Mouse (Mus musculus) megakaryocyte, embryonic 14.5 days (primary cell): Measurements from ENCODE around the gene A130010J15Rik. TPM values are rescaled to one million over a fixed set of nuclear protein-coding genes. Genes with fewer than 3 reads are reported as not detected.

ENCODE experiments used
- H3K27me3 ChIP-seq: replicated peaks from 2 replicates; pipeline ENCODE3; 2012; ENCODE audit warnings: inconsistent platforms
- H3K36me3 ChIP-seq: replicated peaks from 2 replicates; pipeline ENCODE3; 2012; ENCODE audit warnings: low read length, inconsistent platforms, mixed read lengths
- H3K4me1 ChIP-seq: 2 replicates; pipeline ENCODE4 v1.6.1; 2012; ENCODE audit warnings: inconsistent platforms
- H3K4me3 ChIP-seq: replicated peaks from 2 replicates; pipeline ENCODE3; 2012; ENCODE audit warnings: moderate library complexity, mild to moderate bottlenecking, inconsistent platforms
- H3K9me3 ChIP-seq: 2 replicates; pipeline ENCODE4 v1.6.1; 2012; ENCODE audit warnings: inconsistent platforms
- FLI1 ChIP-seq: IDR thresholded peaks from 2 replicates; pipeline ENCODE4 v1.6.1; 2012; ENCODE audit warnings: low read length, inconsistent platforms, mixed read lengths
- GATA1 ChIP-seq: IDR thresholded peaks from 3 replicates; pipeline ENCODE4 v1.6.1; 2012; ENCODE audit warnings: mixed read lengths, low read length, inconsistent platforms, borderline replicate concordance
- polyA plus RNA-seq: library from polyadenylated mRNA; stranded (reverse); fragments of >175 nt; gene quantifications from 2 replicates; pipeline ENCODE4 v1.2.3, GENCODE M21; 2012; ENCODE audit warnings: low replicate concordance; ENCODE audit not compliant: insufficient read depth

Gene A130010J15Rik
- polyA plus RNA-seq, 1 experiment = 1.5 TPM

DNA sequence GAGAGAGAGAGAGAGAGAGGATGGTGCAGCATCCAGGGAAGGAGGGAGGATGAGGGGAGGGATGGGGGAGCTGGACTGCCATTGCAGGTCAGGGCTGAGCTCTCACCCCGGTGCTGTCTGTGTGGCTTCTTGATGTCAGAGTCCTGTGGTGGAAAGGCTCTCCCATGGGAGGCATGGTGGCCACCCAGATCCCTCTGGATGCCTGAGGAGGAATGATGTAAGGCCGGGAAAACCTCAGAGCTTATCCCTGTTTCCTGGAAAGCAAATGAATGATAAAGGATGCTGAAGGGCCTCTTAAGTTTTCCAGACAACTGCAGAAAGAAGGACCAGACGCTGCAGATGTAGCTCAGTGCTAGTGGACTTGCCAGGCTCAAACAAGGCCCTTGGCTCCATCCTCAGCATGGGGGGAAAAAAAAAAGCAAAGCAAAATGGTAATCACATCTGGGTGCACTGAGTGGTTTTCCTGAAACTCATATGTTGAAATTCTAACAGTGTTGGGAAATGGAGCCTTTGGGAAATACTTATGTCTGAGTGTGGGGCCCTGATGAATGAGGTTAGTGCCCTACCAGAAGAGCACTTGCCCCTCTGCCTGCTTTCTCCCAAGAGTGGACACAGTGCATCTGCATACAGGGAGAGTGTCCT is 27.4 kb downstream of the A130010J15Rik start:
- Histone ChIP-seq H3K9me3 (no peaks in the 10 kb centered on the region), H3K4me3 (no peak overlapping the region), H3K36me3 (peaks cover 73% of the 10 kb centered on the region), H3K4me1 (peaks cover 91% of the 10 kb centered on the region), H3K27me3 (no peaks in the 10 kb centered on the region)
- TF ChIP-seq FLI1 (no peak), GATA1 (no peak)

DNA sequence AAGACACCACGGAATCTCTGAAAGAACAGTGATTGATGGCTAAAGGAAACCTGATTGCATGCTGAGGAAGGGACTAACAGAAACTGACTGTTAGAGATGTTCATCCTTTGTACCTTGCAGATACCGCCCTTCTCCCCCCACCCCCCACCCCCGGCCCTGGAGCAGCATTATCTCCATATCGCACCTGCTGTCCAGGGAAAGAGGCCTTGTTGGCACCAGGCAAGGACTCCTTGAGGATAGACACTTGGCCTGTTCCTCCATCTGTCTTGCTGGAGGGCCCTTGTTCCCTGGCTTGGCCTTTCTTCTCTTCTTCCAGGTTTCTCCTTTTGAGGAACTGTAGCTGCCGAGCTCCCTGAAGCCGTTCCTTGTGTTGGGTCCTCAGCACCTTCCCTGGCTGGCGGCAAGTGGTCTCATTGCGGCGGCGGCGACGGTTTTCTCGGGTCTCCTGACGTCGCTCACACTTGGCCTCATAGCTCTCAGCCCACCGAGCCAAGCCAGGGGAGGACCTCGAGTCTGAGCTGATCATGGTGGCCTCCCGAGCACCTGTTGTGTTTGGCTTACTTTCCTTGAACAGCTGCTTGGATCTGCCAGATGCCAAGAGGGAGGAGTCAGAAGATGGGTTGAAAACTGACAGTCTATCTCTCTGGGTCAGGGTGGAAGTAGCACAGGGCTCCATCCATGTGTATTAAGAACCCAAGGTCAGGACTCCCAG is 29.8 kb downstream of the A130010J15Rik start:
- TF ChIP-seq FLI1 (no peak), GATA1 (no peak)
- Histone ChIP-seq H3K9me3 (no peaks in the 10 kb centered on the region), H3K27me3 (no peaks in the 10 kb centered on the region), H3K4me1 (peaks cover 94% of the 10 kb centered on the region), H3K4me3 (no peak overlapping the region), H3K36me3 (peaks cover 62% of the 10 kb centered on the region)

DNA sequence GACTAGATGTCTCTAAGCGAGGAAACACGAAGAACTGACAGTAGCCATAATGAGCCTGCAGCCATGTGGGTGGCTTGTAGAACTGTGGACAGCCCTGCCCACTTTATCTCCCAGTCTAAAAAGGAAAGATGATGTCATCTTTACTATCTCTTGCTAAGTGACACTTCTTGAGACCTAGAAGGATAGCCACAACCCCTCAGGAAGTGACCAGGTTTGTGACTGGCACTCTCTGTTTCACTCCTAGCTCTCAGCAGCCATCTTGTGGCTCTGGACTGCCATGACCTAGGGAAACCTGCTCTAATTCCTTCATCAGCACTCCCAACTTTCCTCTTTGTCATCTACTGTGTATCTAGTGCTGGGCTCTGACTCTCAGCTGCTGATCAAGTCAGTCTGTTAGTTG is 30.5 kb downstream of the A130010J15Rik start:
- TF ChIP-seq GATA1 (no peak), FLI1 (no peak)
- H3K36me3 ChIP-seq = peaks cover 57% of the 10 kb centered on the region

DNA sequence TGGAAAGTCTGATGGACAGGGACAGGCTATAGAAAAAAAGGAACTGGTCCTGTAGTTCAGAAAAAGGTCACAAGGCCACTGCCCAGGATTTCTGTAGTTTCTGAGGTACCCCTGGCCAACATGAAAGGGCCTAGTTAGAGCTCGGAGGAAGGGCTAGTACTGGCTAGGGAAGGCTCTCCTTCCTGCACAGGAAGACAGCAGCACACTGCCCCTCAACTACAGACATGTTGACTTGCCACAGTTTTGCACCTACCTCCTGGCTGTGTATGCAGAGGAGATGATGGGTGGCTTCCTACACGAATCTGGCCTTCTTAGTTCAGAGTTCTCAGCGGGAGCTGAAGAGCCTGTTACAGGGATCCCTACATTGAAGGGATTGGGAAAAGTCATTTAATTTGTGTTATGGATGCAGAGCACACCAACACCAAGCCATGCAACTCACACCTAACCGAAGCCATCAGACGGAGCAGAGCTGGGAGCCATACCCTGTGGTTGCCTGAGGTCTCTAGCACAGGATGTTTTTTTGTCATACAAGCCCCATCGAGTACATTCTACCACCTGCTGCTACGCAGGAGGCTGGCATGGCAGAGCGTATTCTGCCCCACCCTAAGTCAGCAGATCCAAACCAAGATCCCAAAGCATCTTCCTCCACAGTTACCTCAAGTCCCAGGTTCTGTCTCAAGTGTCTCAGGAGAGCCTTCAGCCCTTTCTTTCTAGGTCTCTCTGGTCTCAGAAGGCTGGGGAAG is 33.0 kb downstream of the A130010J15Rik start:
- peaks cover 69% of the 10 kb centered on the region for H3K4me1 ChIP-seq
- H3K4me3 ChIP-seq = peak overlapping the region; percentile 90
- peaks cover 32% of the 10 kb centered on the region for H3K36me3 ChIP-seq
- no peaks in the 10 kb centered on the region for H3K9me3 ChIP-seq
- H3K27me3 ChIP-seq = no peaks in the 10 kb centered on the region
- TF ChIP-seq FLI1 (no peak), GATA1 (no peak)

More for the DNA sequence above, 30.5 kb downstream of the A130010J15Rik start:
- Histone ChIP-seq H3K27me3 (no peaks in the 10 kb centered on the region), H3K4me1 (peaks cover 88% of the 10 kb centered on the region), H3K9me3 (no peaks in the 10 kb centered on the region), H3K4me3 (peak overlapping the region; percentile 14)

DNA sequence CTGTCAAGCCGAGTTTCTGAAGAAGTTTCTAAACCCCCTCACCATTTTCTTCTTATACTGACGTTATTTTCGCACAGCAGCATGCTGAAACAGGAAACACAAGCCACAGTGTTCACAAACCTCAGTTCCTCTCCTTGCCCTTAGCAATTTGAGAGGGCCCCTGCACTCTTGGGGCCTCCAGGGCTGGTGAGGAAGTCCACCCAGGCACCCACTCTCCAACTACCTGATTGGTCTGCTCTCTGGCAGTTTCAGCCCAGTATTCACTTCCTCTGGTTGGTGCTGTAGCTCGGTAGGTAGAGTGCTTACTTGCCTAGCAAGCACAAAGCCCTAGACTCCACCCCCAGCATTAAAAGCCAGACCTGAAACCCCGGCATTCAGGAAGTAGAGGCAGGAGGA is 33.5 kb downstream of the A130010J15Rik start, which contains the start of gene Traf3ip3:
Gene Traf3ip3 (minus strand): TSS at position 321 of the 396 bp plus-strand sequence.
- Histone ChIP-seq H3K9me3 (no peaks in the 10 kb centered on the region), H3K4me3 (peak within 1 kb of the TSS; percentile 90), H3K27me3 (no peaks in the 10 kb centered on the region), H3K36me3 (peaks cover 26% of the 10 kb centered on the region), H3K4me1 (peaks cover 64% of the 10 kb centered on the region)
- TF ChIP-seq GATA1 = no peak
- no peak for TF ChIP-seq FLI1

DNA sequence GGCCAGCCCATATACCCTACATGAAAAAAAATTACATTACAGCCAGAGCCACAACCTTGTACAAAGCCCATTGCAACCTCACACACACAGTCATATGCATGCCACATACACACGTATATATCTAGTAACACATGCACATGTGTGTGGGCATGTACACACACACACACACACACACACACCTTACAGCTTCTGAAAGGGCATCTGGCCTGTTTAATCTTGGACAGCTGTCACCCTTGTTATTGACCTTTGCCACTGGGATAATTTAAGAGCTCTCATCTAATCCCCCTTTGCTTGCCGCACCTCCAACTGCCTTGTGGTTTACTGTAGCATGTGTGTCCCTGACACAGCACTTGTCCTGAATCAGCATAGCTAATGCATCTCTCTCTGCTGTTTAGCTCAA is 36.0 kb downstream of the A130010J15Rik start:
- Histone ChIP-seq H3K4me1 (peaks cover 53% of the 10 kb centered on the region), H3K4me3 (no peak overlapping the region), H3K27me3 (no peaks in the 10 kb centered on the region), H3K36me3 (peaks cover 6% of the 10 kb centered on the region), H3K9me3 (no peaks in the 10 kb centered on the region)
- TF ChIP-seq FLI1 (no peak), GATA1 (no peak)

DNA sequence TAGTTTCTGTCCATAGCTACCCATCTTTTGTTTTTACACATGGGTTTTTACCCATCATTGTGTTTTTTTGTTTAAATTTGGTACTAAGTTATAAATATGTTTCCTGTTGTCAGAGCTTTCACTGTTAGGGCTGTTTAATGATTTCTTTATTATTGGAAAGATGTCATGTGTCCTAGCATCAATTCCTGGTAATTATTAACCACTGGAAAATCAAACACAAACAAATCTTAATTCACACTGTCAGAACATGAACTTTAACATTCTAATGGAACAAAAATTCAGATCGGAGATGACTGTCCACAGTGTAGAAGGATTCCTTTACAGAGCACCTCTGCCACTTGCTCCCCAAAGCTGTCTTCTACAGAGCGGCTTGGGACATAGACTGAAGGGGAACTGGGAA is 37.6 kb downstream of the A130010J15Rik start:
- Histone ChIP-seq H3K9me3 (no peaks in the 10 kb centered on the region), H3K4me1 (peaks cover 36% of the 10 kb centered on the region), H3K27me3 (no peaks in the 10 kb centered on the region), H3K4me3 (no peak overlapping the region), H3K36me3 (no peaks in the 10 kb centered on the region)
- TF ChIP-seq FLI1 (no peak), GATA1 (no peak)

DNA sequence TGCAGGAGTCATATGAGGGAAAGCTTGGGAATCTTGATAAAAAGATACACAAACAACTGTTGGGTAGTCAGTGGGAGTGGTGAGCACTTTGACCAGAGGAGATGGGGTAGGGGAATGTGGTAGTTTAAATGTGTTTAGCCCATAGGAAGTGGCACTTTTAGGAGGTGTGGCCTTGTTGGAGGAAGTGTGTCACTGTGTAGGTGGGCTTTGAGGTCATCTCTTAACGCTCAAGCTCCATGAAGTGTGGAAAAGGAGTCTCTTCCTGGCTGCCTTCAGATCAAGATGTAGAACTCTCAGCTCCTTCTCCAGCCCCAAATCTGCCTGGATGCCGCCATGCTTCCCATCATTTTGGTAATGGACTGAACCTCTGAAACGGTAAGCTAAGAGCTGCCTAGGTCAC is 39.7 kb downstream of the A130010J15Rik start, which contains the start of gene Lamb3:
Gene Lamb3 (plus strand): TSS at position 197 of the 400 bp plus-strand sequence.
- Histone ChIP-seq H3K27me3 (peaks cover 2% of the 10 kb centered on the region), H3K9me3 (no peaks in the 10 kb centered on the region), H3K4me3 (no peak within 1 kb of the TSS), H3K4me1 (peaks cover 22% of the 10 kb centered on the region), H3K36me3 (no peaks in the 10 kb centered on the region)
- TF ChIP-seq FLI1 (no peak), GATA1 (no peak)

DNA sequence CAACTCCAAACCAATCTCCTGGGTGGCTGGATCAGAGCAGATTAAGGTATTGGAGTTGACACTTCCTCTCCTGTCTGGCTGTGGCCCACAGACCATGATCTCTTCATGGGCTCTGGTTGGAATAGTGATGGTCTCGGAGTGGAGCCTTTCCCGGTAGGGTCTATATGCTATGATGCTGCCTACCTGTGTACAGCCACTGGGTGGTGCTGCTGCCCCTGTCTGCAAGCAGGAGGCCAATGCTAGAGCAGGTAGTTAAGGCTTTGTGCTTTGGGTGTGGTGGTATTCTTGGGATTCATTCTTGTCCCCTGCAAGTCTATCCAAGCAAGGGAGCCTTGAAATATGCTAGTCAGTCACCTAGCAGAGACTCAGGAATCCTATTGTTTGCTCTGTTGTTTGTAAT is 40.3 kb downstream of the A130010J15Rik start:
- Histone ChIP-seq H3K27me3 (peaks cover 2% of the 10 kb centered on the region), H3K4me1 (peaks cover 22% of the 10 kb centered on the region), H3K36me3 (no peaks in the 10 kb centered on the region), H3K4me3 (no peak overlapping the region), H3K9me3 (no peaks in the 10 kb centered on the region)
- TF ChIP-seq GATA1 (no peak), FLI1 (no peak)

DNA sequence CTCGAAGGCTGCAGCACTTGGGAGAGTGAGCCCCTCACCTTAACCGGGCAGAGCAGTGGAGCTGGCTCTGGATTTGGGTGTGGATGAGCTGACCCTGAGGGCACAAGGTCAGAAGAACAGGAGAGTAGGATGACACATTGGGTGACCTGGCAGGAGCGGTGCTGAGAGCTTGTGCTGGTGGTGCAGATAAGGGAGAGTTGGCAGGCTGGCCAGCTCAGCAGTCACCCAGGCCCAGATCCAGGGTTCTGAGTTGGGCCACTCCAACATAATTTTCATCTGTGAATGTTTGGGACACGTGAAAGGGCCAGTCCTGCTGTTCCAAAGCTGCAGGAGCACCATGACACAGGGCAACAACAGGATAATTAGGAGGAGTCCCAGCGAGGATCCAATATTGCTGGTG is 43.5 kb downstream of the A130010J15Rik start:
- Histone ChIP-seq H3K9me3 (no peaks in the 10 kb centered on the region), H3K4me3 (no peak overlapping the region), H3K4me1 (peaks cover 16% of the 10 kb centered on the region), H3K27me3 (peaks cover 5% of the 10 kb centered on the region), H3K36me3 (no peaks in the 10 kb centered on the region)
- no peak for TF ChIP-seq GATA1
- TF ChIP-seq FLI1 = no peak
